Mouse (Mus musculus): Measurements from ENCODE around the gene Elp4. TPM values are rescaled to one million over a fixed set of nuclear protein-coding genes. Genes with fewer than 3 reads are reported as not detected.

The Elp4 gene
- 39.5 and 44.7 TPM in 2 replicates for polyA plus RNA-seq (2015; fragmentation: Nextera tagmentation; extraction: Ambion mirVana)

GRCm38 (mm10) chr2:105903896-105904756 is at the start of gene Elp4, which contains the start of gene Immp1l:
TSS of gene Elp4 (minus strand) at chr2:105904564.
TSS of gene Immp1l (plus strand) at chr2:105904638.
- peak; percentile 100 for ATAC-seq (ENCODE audit: low FRiP score, low read depth)
- no peaks in the 10 kb centered on the region for H3K9me3 ChIP-seq
- H3K4me3 ChIP-seq, result peak within 1 kb of the TSS; percentile 82
- H3K27ac ChIP-seq, result peak within 1 kb of the TSS; percentile 76
- no peaks in the 10 kb centered on the region; the same call in 1 of the 2 replicates for H3K36me3 ChIP-seq
- no peaks in the 10 kb centered on the region for H3K27me3 ChIP-seq
- under 1% methylated on average over 38 of the region's 39 CpGs for WGBS
- peak within 1 kb of the TSS; percentile 79 for H3K4me2 ChIP-seq (replicated peaks)
- H3K9ac ChIP-seq, result peak within 1 kb of the TSS; percentile 89
- peaks cover 5% of the 10 kb centered on the region; the same call in 1 of the 2 replicates for H3K4me1 ChIP-seq

GRCm38 (mm10) chr2:105953862-105954261 is 49.5 kb upstream of the Elp4 start:
- H3K9me3 ChIP-seq, result no peaks in the 10 kb centered on the region
- H3K27ac ChIP-seq, result no peak overlapping the region
- ATAC-seq (ENCODE audit: low FRiP score, low read depth), result no peak
- no peak overlapping the region for H3K9ac ChIP-seq
- 82% methylated on average over 4 of the region's 4 CpGs for WGBS
- no peaks in the 10 kb centered on the region for H3K4me1 ChIP-seq
- H3K4me3 ChIP-seq, result no peak overlapping the region
- H3K36me3 ChIP-seq, result peaks cover 6% of the 10 kb centered on the region
- no peaks in the 10 kb centered on the region for H3K27me3 ChIP-seq
- H3K4me2 ChIP-seq (replicated peaks), result no peak overlapping the region

- 87% methylated on average over 1 of the region's 1 CpGs for WGBS
- H3K36me3 ChIP-seq, result peaks cover 7% of the 10 kb centered on the region
- H3K9me3 ChIP-seq, result no peaks in the 10 kb centered on the region
- H3K4me3 ChIP-seq, result no peak overlapping the region
- no peak overlapping the region for H3K27ac ChIP-seq
- H3K4me2 ChIP-seq (replicated peaks), result no peak overlapping the region
- H3K4me1 ChIP-seq, result no peaks in the 10 kb centered on the region
- H3K9ac ChIP-seq, result no peak overlapping the region
- ATAC-seq (ENCODE audit: low FRiP score, low read depth), result no peak
- no peaks in the 10 kb centered on the region for H3K27me3 ChIP-seq
Observed at GRCm38 (mm10) chr2:105951350-105951940, 47.1 kb upstream of the Elp4 start.

GRCm38 (mm10) chr2:105950131-105950530 is 45.8 kb upstream of the Elp4 start:
- no peak overlapping the region for H3K4me2 ChIP-seq (replicated peaks)
- no peak for ATAC-seq (ENCODE audit: low FRiP score, low read depth)
- no peak overlapping the region for H3K4me3 ChIP-seq
- no peak overlapping the region for H3K9ac ChIP-seq
- no peaks in the 10 kb centered on the region for H3K27me3 ChIP-seq
- H3K36me3 ChIP-seq, result peaks cover 7% of the 10 kb centered on the region
- no peak overlapping the region for H3K27ac ChIP-seq
- 89% methylated on average over 2 of the region's 2 CpGs for WGBS
- H3K9me3 ChIP-seq, result no peaks in the 10 kb centered on the region
- H3K4me1 ChIP-seq, result no peaks in the 10 kb centered on the region

- Histone ChIP-seq H3K27ac (no peak overlapping the region), H3K4me3 (no peak overlapping the region), H3K36me3 (no peaks in the 10 kb centered on the region), H3K4me2 (replicated peaks) (no peak overlapping the region), H3K9me3 (no peaks in the 10 kb centered on the region), H3K27me3 (no peaks in the 10 kb centered on the region), H3K4me1 (no peaks in the 10 kb centered on the region), H3K9ac (no peak overlapping the region)
- WGBS, result 76% methylated on average over 5 of the region's 5 CpGs
- no peak for ATAC-seq (ENCODE audit: low FRiP score, low read depth)
Observed at GRCm38 (mm10) chr2:105917623-105918346, 13.4 kb upstream of the Elp4 start.

- Histone ChIP-seq H3K27ac (no peak overlapping the region), H3K4me1 (no peaks in the 10 kb centered on the region), H3K27me3 (no peaks in the 10 kb centered on the region), H3K4me2 (replicated peaks) (no peak overlapping the region), H3K36me3 (no peaks in the 10 kb centered on the region), H3K9me3 (no peaks in the 10 kb centered on the region), H3K9ac (no peak overlapping the region), H3K4me3 (no peak overlapping the region)
- no peak for ATAC-seq (ENCODE audit: low FRiP score, low read depth)
- WGBS, result 75% methylated on average over 1 of the region's 1 CpGs
Observed at GRCm38 (mm10) chr2:105916671-105917070, 12.3 kb upstream of the Elp4 start.

GRCm38 (mm10) chr2:105913655-105914366 is 9.4 kb upstream of the Elp4 start:
- Histone ChIP-seq H3K27me3 (no peaks in the 10 kb centered on the region), H3K36me3 (peaks cover 11% of the 10 kb centered on the region), H3K4me3 (no peak overlapping the region), H3K27ac (no peak overlapping the region), H3K9ac (no peak overlapping the region), H3K4me1 (no peaks in the 10 kb centered on the region), H3K9me3 (no peaks in the 10 kb centered on the region), H3K4me2 (replicated peaks) (no peak overlapping the region)
- no peak for ATAC-seq (ENCODE audit: low FRiP score, low read depth)
- 93% methylated on average over 6 of the region's 6 CpGs for WGBS

GRCm38 (mm10) chr2:105910611-105911010 is 6.2 kb upstream of the Elp4 start:
- 92% methylated on average over 3 of the region's 3 CpGs for WGBS
- 0 out of 2 replicates have a peak, but pooled peaks have one; percentile 11 for ATAC-seq (ENCODE audit: low FRiP score, low read depth)
- H3K9me3 ChIP-seq, result no peaks in the 10 kb centered on the region
- no peak overlapping the region for H3K4me3 ChIP-seq
- no peaks in the 10 kb centered on the region for H3K27me3 ChIP-seq
- no peak overlapping the region for H3K9ac ChIP-seq
- peaks cover 2% of the 10 kb centered on the region; the same call in 1 of the 2 replicates for H3K4me1 ChIP-seq
- H3K4me2 ChIP-seq (replicated peaks), result no peak overlapping the region
- H3K27ac ChIP-seq, result no peak overlapping the region
- peaks cover 11% of the 10 kb centered on the region for H3K36me3 ChIP-seq

- 90% methylated on average over 5 of the region's 5 CpGs for WGBS
Observed at GRCm38 (mm10) chr2:105908351-105908750, 4.0 kb upstream of the Elp4 start.

GRCm38 (mm10) chr2:105904757-105905146 is 388 bp upstream of the Elp4 start:
- WGBS, result 0% methylated on average over 12 of the region's 12 CpGs

More at GRCm38 (mm10) chr2:105908351-105908750, 4.0 kb upstream of the Elp4 start:
- H3K36me3 ChIP-seq, result peaks cover 11% of the 10 kb centered on the region
- no peak overlapping the region for H3K4me2 ChIP-seq (replicated peaks)
- H3K9ac ChIP-seq, result no peak overlapping the region
- no peak for ATAC-seq (ENCODE audit: low FRiP score, low read depth)
- H3K9me3 ChIP-seq, result no peaks in the 10 kb centered on the region
- no peak overlapping the region for H3K27ac ChIP-seq
- no peak overlapping the region for H3K4me3 ChIP-seq
- H3K4me1 ChIP-seq, result peaks cover 5% of the 10 kb centered on the region; the same call in 1 of the 2 replicates
- no peaks in the 10 kb centered on the region for H3K27me3 ChIP-seq

GRCm38 (mm10) chr2:105890816-105891215 is 13.5 kb downstream of the Elp4 start:
- Histone ChIP-seq H3K4me1 (no peaks in the 10 kb centered on the region), H3K9ac (no peak overlapping the region), H3K9me3 (peaks cover 12% of the 10 kb centered on the region), H3K27me3 (no peaks in the 10 kb centered on the region), H3K4me2 (replicated peaks) (no peak overlapping the region), H3K4me3 (no peak overlapping the region), H3K27ac (no peak overlapping the region), H3K36me3 (peaks cover 36% of the 10 kb centered on the region)
- no peak for ATAC-seq (ENCODE audit: low FRiP score, low read depth)

More at GRCm38 (mm10) chr2:105904757-105905146, 388 bp upstream of the Elp4 start:
- Histone ChIP-seq H3K27me3 (no peaks in the 10 kb centered on the region), H3K9me3 (no peaks in the 10 kb centered on the region), H3K36me3 (no peaks in the 10 kb centered on the region; the same call in 1 of the 2 replicates), H3K4me3 (peak overlapping the region; percentile 82), H3K9ac (peak overlapping the region; percentile 81), H3K4me2 (replicated peaks) (peak overlapping the region; percentile 76), H3K4me1 (peaks cover 5% of the 10 kb centered on the region; the same call in 1 of the 2 replicates), H3K27ac (peak overlapping the region; percentile 58)
- peak; percentile 46 for ATAC-seq (ENCODE audit: low FRiP score, low read depth)

All from limb, embryonic 13.5 days (tissue).